Mouse (Mus musculus): ENCODE measurements around the gene Ndufaf2.

DNA sequence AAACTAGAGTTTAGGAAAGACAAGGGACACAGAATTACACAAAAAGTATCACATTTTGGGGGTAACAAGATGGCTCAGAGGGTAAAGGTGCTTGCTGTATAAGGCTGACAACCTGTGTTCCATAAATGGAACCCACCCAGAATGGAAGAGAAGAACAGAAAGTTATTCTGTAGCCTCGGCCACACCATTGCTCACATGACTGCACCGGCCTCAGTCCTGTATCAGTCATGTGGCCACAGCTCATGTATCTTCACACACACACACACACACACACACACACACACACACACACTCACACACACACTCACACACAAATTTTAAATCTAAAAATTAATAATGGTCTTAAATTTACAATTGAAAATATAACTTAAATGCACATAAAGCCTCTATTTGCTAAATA is 49.0 kb upstream of the Ndufaf2 start:
- no peak for TF ChIP-seq CTCF (IDR thresholded peaks at IDR 0.05; ENCODE audit: low read depth, low read length)
- no peak for TF ChIP-seq POLR2A (IDR thresholded peaks at IDR 0.05; ENCODE audit: borderline replicate concordance, low read depth, low read length)

All from bone marrow macrophage, adult 2 months (primary cell).